Mouse (Mus musculus): ENCODE measurements at regions not wholly inside any gene's neighbourhood (a gene's known extent, or its start where the extent isn't known, plus 50 kb on each side); places are given as distances from the start of the nearest gene placed in this dataset.

DNA sequence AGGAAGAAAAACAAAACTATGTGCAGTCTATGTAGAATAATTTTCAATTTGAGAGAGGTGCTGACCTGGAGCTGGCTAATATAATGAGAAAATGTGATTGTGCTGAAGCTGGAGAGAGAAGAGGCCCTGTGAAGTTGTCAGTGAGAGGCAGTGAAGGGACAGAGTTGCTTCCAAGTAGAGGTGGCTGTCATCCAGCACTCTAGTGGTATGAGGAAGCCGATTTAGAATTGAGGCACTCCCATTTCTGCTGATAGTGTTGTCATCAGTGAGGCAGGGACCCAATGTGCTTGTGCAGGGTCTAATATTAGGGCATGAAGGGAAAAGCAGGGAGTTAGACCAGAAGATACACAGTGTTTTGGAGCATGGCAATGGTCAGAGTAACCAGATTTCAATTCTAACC, 2845.4 kb upstream of the Lrrc6 start:
- no peak for TF ChIP-seq FLI1 (IDR thresholded peaks at IDR 0.05; ENCODE audit: low read length)
- TF ChIP-seq GATA1 (IDR thresholded peaks at IDR 0.05; ENCODE audit: borderline replicate concordance, low read length) = no peak

All from megakaryocyte, embryonic 14.5 days (primary cell).